Mouse (Mus musculus): ENCODE results near the gene Cnnm4.

DNA sequence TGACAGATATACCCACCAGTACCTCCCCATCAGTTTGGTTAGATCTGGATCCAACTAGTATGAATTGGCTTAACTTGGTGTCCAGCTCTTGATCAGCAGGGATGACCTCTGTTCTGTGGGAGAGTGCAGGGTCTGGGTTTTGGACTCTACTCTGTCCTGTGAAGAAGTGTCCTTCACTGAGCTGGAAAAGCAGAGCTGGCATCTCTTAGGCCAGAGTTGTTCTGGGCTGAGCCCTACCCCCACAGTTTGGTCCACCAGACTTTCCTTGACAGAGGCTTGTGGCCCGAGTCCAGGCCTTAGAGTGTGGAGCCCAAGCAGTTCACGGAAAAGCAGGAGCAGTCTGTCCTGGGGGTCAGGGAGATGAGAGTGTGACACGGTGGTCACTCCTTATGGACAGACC is 3.2 kb downstream of the Cnnm4 start:
- TF ChIP-seq POLR2A (IDR thresholded peaks at IDR 0.05; ENCODE audit: insufficient read depth, low read depth, low read length): no peak
- TF ChIP-seq CTCF (IDR thresholded peaks at IDR 0.05; ENCODE audit: insufficient read depth, low read depth, low read length): no peak

Measured in olfactory bulb, adult 2 months (tissue).